Mouse (Mus musculus): ENCODE data around the gene Hoxa5. TPM values are rescaled to one million over a fixed set of nuclear protein-coding genes. Genes with fewer than 3 reads are reported as not detected.

The Hoxa5 gene
- polyA plus RNA-seq, 1 experiment from 2014 or later: not detected

GRCm38 (mm10) chr6:52214271-52214670 is 9.9 kb upstream of the Hoxa5 start:
- Histone ChIP-seq H3K27ac (replicated peaks) (no peak overlapping the region), H3K4me1 (peaks cover 17% of the 10 kb centered on the region), H3K27me3 (replicated peaks; ENCODE audit: low read depth, poor library complexity, severe bottlenecking) (peaks cover 100% of the 10 kb centered on the region), H3K4me3 (no peak overlapping the region), H3K9me3 (no peaks in the 10 kb centered on the region), H3K36me3 (replicated peaks) (no peaks in the 10 kb centered on the region)
- 10% methylated on average over 5 of the region's 5 CpGs for WGBS
- no peak for DNase-seq (ENCODE audit: low spot score)

GRCm38 (mm10) chr6:52213119-52213986 is 9.0 kb upstream of the Hoxa5 start, which contains the start of the genes Hoxa3 and Gm28308:
Gene Hoxa3 (minus strand): TSS chr6:52213336.
Gene Gm28308 (minus strand): TSS chr6:52213339.
- H3K36me3 ChIP-seq (replicated peaks): no peaks in the 10 kb centered on the region
- 2% methylated on average over 38 of the region's 38 CpGs for WGBS
- peaks cover 100% of the 10 kb centered on the region for H3K27me3 ChIP-seq (replicated peaks; ENCODE audit: low read depth, poor library complexity, severe bottlenecking)
- peak within 1 kb of the TSS; percentile 9; the same call in 1 of the 2 replicates for H3K4me3 ChIP-seq
- no peak within 1 kb of the TSS for H3K27ac ChIP-seq (replicated peaks)
- no peaks in the 10 kb centered on the region for H3K9me3 ChIP-seq
- no peak for DNase-seq (ENCODE audit: low spot score)
- peaks cover 22% of the 10 kb centered on the region for H3K4me1 ChIP-seq

- peaks cover 100% of the 10 kb centered on the region for H3K27me3 ChIP-seq (replicated peaks; ENCODE audit: low read depth, poor library complexity, severe bottlenecking)
Observed at GRCm38 (mm10) chr6:52212556-52213118, 8.2 kb upstream of the Hoxa5 start.

GRCm38 (mm10) chr6:52211961-52212360 is 7.6 kb upstream of the Hoxa5 start:
- 3% methylated on average over 13 of the region's 13 CpGs for WGBS
- no peak overlapping the region for H3K27ac ChIP-seq (replicated peaks)
- H3K36me3 ChIP-seq (replicated peaks): no peaks in the 10 kb centered on the region
- peaks cover 100% of the 10 kb centered on the region for H3K27me3 ChIP-seq (replicated peaks; ENCODE audit: low read depth, poor library complexity, severe bottlenecking)
- no peaks in the 10 kb centered on the region for H3K9me3 ChIP-seq
- H3K4me1 ChIP-seq: peaks cover 13% of the 10 kb centered on the region
- no peak overlapping the region for H3K4me3 ChIP-seq
- no peak for DNase-seq (ENCODE audit: low spot score)

More at GRCm38 (mm10) chr6:52212556-52213118, 8.2 kb upstream of the Hoxa5 start:
- H3K27ac ChIP-seq (replicated peaks): no peak overlapping the region
- H3K4me1 ChIP-seq: peaks cover 20% of the 10 kb centered on the region
- no peaks in the 10 kb centered on the region for H3K36me3 ChIP-seq (replicated peaks)
- no peaks in the 10 kb centered on the region for H3K9me3 ChIP-seq
- WGBS: 2% methylated on average over 22 of the region's 22 CpGs
- DNase-seq (ENCODE audit: low spot score): no peak
- H3K4me3 ChIP-seq: no peak overlapping the region

GRCm38 (mm10) chr6:52211170-52211935 is 7.0 kb upstream of the Hoxa5 start:
- under 1% methylated on average over 37 of the region's 37 CpGs for WGBS
- Histone ChIP-seq H3K36me3 (replicated peaks) (no peaks in the 10 kb centered on the region), H3K4me3 (0 out of 2 replicates have a peak overlapping the region, but pooled peaks have one; percentile 20), H3K27me3 (replicated peaks; ENCODE audit: low read depth, poor library complexity, severe bottlenecking) (peaks cover 100% of the 10 kb centered on the region), H3K4me1 (peaks cover 10% of the 10 kb centered on the region; the same call in 1 of the 2 replicates), H3K9me3 (no peaks in the 10 kb centered on the region), H3K27ac (replicated peaks) (no peak overlapping the region)
- DNase-seq (ENCODE audit: low spot score): peak; percentile 85

GRCm38 (mm10) chr6:52209685-52210046 is 5.3 kb upstream of the Hoxa5 start:
- peaks cover 10% of the 10 kb centered on the region; the same call in 1 of the 2 replicates for H3K4me1 ChIP-seq
- H3K27ac ChIP-seq (replicated peaks): no peak overlapping the region
- H3K9me3 ChIP-seq: no peaks in the 10 kb centered on the region
- H3K4me3 ChIP-seq: no peak overlapping the region
- peak; percentile 42 for DNase-seq (ENCODE audit: low spot score)
- peaks cover 100% of the 10 kb centered on the region for H3K27me3 ChIP-seq (replicated peaks; ENCODE audit: low read depth, poor library complexity, severe bottlenecking)
- 6% methylated on average over 12 of the region's 12 CpGs for WGBS
- H3K36me3 ChIP-seq (replicated peaks): no peaks in the 10 kb centered on the region

- Histone ChIP-seq H3K27me3 (replicated peaks; ENCODE audit: low read depth, poor library complexity, severe bottlenecking) (peaks cover 100% of the 10 kb centered on the region), H3K4me3 (peak overlapping the region; percentile 21), H3K36me3 (replicated peaks) (no peaks in the 10 kb centered on the region), H3K4me1 (peaks cover 15% of the 10 kb centered on the region), H3K27ac (replicated peaks) (no peak overlapping the region), H3K9me3 (no peaks in the 10 kb centered on the region)
- peak; percentile 42 for DNase-seq (ENCODE audit: low spot score)
- WGBS: 3% methylated on average over 18 of the region's 18 CpGs
Observed at GRCm38 (mm10) chr6:52208868-52209684, 4.7 kb upstream of the Hoxa5 start.

GRCm38 (mm10) chr6:52208072-52208867 is 3.9 kb upstream of the Hoxa5 start, which contains the start of gene Hoxa6:
Gene Hoxa6 (minus strand): TSS chr6:52208722.
- DNase-seq (ENCODE audit: low spot score): peak; percentile 50

GRCm38 (mm10) chr6:52207684-52207976 is 3.2 kb upstream of the Hoxa5 start:
- H3K4me3 ChIP-seq: no peak overlapping the region
- no peak for DNase-seq (ENCODE audit: low spot score)
- peaks cover 21% of the 10 kb centered on the region for H3K4me1 ChIP-seq
- no peaks in the 10 kb centered on the region for H3K9me3 ChIP-seq
- H3K27ac ChIP-seq (replicated peaks): no peak overlapping the region
- H3K36me3 ChIP-seq (replicated peaks): no peaks in the 10 kb centered on the region
- peaks cover 100% of the 10 kb centered on the region for H3K27me3 ChIP-seq (replicated peaks; ENCODE audit: low read depth, poor library complexity, severe bottlenecking)

More at GRCm38 (mm10) chr6:52208072-52208867, 3.9 kb upstream of the Hoxa5 start, which contains the start of gene Hoxa6:
- H3K4me3 ChIP-seq: peak within 1 kb of the TSS; percentile 21
- H3K36me3 ChIP-seq (replicated peaks): no peaks in the 10 kb centered on the region
- H3K9me3 ChIP-seq: no peaks in the 10 kb centered on the region
- no peak within 1 kb of the TSS for H3K27ac ChIP-seq (replicated peaks)
- peaks cover 100% of the 10 kb centered on the region for H3K27me3 ChIP-seq (replicated peaks; ENCODE audit: low read depth, poor library complexity, severe bottlenecking)
- under 1% methylated on average over 47 of the region's 47 CpGs for WGBS
- peaks cover 23% of the 10 kb centered on the region for H3K4me1 ChIP-seq

- peaks cover 100% of the 10 kb centered on the region for H3K27me3 ChIP-seq (replicated peaks; ENCODE audit: low read depth, poor library complexity, severe bottlenecking)
- no peak overlapping the region for H3K4me3 ChIP-seq
- DNase-seq (ENCODE audit: low spot score): peak; percentile 34
- peaks cover 21% of the 10 kb centered on the region for H3K4me1 ChIP-seq
- H3K9me3 ChIP-seq: no peaks in the 10 kb centered on the region
- no peak overlapping the region for H3K27ac ChIP-seq (replicated peaks)
- WGBS: 2% methylated on average over 4 of the region's 4 CpGs
- H3K36me3 ChIP-seq (replicated peaks): no peaks in the 10 kb centered on the region
Observed at GRCm38 (mm10) chr6:52206882-52207683, 2.7 kb upstream of the Hoxa5 start.

Measured in embryonic facial prominence, embryonic 10.5 days (tissue).